Mouse (Mus musculus) adrenal gland, postnatal 4 days (tissue): ENCODE measurements around the gene Plch1. TPM values are rescaled to one million over a fixed set of nuclear protein-coding genes. Genes with fewer than 3 reads are reported as not detected.

ENCODE experiments used
- DNase-seq, 2 experiments: peaks; one replicate each; pipeline ENCODE4 v3.0.0; 2021 to 2022; ENCODE audit warnings: low spot score in 2 of 2, mixed read lengths in 2 of 2
- long read RNA-seq, 2 experiments: library from polyadenylated mRNA; stranded (forward); transcript quantifications; one replicate each; pipeline ENCODE4 v2.0.0; 2021
- total RNA-seq, 2 experiments: library from RNA; stranded (reverse); gene quantifications; 2 replicates each; pipeline ENCODE4 v1.2.3; 2021

Plch1 gene
- 1 to 10 TPM in 1 of 2 experiments, under 1 TPM in 1; 0.87 to 4.9 TPM for total RNA-seq
- long read RNA-seq, experiment 1, result 0 reads
- long read RNA-seq, experiment 2, result 0 reads

DNA sequence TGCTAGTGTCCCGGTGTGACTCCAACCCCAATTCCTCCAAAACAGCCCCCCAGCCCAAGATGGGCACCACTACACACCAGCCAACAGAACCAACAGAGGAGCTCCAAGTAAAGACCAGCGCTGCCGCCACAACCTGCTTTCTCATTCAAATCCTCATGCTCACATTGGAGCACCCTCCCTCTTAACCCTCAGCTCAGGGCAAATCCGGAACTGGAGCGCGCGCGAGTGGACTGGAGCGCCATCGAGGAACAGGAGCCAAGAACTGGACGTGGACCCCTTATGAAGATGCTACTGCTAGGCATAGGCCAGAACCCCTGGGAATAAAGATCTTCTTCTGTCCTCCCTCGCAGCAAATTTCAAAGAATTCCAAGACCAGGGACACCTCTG lies at the start of gene Plch1:
Gene Plch1 (minus strand): TSS at position 164 of the 387 bp plus-strand sequence.
- peak; percentile 10 for DNase-seq

- no peak for DNase-seq
These were observed 42.1 kb upstream of the Plch1 start for GRCm38 (mm10) chr3:63941204-63941850.

GRCm38 (mm10) chr3:63938928-63939327 lies 39.7 kb upstream of the Plch1 start:
- no peak for DNase-seq

- DNase-seq, result peak; percentile 88
These were observed 29.9 kb upstream of the Plch1 start, which contains the start of gene E130311K13Rik for GRCm38 (mm10) chr3:63928878-63929859. Gene E130311K13Rik, minus strand, starts transcription at chr3:63929472.

DNA sequence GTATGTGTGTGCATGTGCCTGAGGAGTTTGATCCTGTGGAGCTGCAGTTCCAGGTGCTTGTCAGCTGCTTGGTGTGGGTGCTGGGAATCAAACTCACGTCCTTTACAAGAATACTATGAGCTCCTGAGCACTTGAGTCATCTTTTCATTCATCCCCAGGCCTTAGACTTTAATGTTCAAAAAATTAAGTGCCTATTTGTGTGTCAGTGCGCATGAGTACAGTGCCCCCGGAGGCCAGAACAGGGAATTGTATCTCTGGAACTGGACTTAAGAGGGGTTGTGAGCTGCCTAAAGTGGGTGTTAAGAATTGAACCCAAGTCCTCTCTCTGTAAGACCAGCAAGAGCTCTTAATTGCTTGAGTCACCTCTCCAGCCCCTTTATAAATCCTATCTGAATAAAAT lies 20.4 kb upstream of the Plch1 start:
- no peak for DNase-seq

DNA sequence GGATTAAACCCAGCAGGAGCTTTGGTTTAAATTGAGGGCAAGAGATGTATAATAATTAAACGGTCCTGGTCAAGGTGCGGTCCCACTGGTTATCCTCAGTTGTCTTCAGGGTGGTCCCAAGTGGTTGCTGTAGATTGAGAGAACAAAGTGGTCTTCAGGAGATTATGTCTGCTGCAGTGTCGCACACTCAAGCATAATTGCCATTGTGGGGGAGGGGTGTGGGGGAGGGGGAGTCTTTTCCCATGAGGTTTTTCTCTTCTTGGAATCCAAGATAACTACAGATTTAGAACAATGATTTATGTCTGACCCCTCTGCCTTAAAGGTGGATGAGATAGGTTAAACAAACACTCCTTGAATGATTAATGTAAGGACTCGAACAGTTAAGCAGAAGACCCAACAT lies 11.0 kb upstream of the Plch1 start:
- DNase-seq, result no peak

DNA sequence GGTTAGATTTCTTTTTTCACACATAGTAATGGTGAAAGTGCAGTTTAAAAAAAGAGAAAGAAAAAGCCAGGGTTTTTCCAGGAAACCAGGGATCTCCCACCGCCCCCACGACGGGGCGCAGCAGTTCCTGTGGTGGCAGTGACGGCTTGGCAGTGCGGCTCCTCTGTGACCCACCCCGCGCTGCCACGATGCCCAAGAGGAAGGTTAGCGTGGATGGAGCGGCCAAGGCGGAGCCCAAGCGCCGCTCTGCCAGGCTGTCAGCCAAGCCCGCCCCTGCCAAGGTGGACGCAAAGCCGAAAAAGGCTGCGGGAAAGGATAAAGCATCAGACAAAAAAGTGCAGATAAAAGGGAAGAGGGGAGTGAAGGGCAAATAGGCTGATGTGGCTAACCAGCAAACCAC lies 6.0 kb upstream of the Plch1 start:
- DNase-seq, result no peak

GRCm38 (mm10) chr3:63904157-63904556 lies 4.9 kb upstream of the Plch1 start:
- no peak for DNase-seq

- no peak for DNase-seq
These were observed 824 bp upstream of the Plch1 start for GRCm38 (mm10) chr3:63900021-63900571.

DNA sequence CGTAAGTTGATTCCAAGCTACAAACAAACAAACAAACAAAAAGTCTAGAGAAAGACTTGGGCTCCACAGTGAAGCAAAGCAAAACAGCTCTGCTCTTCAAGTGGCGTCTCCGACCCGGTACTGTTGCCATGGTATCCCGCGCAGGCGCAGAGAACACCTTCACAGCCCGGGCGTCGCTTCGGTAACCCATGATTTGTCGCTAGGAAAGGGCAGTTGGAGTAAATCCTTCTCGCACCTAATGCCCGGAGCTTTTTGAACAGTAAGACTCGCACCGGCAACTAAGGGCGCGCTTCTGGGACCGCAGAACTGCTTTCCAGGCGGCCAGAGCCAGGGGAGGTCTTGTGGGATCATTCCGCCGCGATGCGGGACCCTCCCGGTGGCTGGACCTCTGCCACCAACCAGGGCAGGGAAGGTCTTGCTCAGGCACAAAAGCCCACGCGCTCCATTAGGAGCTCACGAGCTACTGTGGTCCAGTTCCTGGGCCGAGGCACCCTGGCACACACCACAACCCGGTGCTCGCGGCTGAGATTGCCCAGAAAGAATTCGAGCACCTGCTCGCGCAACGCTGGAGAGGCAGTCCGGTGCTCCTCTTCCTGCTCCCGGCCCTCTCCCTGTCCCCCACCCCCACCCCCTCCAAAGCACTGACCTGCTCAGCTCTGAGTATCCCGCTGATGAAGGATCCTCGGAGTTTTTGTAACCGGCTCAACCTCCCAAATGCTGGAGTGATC lies 527 bp downstream of the Plch1 start:
- DNase-seq, result peak; percentile 64

DNA sequence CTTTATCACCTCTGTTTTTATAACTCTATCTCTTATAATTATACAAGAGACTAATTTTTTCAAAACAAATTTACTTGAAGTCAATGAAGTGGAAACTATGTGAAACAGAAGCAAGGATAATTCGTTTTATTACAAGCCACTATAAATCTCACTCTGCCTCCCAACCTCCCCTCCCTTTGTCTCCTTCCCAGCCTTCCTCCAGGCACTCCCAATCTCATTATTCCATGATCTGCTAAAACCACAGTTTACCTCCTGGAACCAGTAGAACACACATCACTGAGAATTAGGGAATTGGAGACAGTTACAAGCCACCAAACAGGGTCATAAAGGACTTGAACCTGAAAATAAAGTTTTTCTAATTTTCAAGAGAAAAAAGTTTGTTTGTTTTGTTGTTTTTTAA lies 2.1 kb downstream of the Plch1 start:
- DNase-seq, result no peak

DNA sequence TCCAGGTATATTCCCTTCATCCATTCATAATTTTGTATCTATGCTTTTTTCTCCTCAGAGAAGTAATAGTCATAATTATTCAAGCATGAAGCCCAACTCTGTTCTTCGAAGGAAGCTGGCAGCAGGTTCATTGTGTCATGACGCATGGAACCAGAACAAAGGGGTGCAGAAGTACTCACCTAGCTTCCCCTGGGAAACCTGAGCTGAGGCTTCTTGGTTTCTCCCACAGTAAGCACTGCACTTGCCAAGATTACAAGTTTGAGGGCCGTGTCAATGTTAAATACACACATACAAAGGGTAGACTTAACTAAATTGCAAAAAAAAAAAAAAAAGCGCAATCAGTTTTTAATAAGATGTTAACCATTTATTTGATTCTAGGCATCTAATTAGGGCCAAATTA lies 3.0 kb downstream of the Plch1 start:
- DNase-seq, result no peak

DNA sequence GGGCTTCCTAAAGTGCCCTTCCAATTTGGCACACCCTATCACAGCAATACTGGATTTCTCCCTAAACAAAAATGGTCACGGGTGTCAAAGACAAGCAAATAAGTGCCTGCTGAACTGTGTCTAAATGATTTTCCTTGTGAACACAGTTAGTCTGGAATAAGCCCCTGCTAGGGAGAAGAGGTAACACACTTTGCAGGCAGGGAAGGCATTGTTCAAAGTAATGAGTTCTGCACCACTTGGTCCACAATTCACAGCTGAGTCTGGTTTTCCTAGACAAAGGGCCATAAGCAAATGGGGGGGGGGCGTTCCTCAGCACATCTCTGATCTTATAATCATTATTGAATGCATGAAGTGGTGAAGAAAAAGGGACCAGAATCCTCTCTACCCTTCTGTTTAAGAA lies 3.5 kb downstream of the Plch1 start:
- no peak for DNase-seq

DNA sequence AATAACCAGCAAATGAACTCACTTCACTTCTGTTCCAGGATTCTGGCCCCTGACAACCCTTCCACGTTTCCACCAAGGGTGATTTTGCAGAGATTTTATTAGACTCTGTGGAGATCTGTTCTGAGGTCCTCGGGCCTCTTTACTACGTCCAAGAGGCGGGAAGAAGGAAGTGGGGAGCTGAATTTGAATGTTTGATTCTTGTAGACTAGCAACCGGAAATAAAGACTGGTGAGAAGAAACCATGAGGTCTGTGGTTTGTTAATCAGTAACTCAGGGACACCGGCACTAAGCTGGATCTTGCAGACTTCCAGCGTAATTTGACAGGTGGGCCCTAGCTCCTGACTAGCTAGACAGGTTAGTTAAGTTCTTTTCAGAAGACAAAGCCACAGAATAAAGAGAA lies 5.6 kb downstream of the Plch1 start:
- DNase-seq, result no peak

DNA sequence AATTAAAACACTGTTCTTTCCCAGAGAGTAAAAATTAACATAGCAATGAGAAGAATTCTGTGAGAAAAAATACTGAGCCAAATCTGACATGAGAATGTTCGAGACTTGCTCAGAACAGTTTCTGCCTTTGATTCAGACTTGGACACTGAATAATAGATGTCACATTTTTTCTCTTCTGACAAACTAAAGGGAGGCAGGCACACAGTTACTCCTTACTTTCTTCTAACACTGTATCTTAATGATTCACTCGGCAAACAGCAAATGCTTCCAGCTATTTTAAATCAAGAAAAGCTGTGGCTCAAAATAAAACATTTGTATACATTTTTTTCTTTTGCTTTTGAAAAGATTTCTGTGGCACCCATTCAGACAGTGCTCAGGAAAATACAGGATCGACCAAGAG lies 7.1 kb downstream of the Plch1 start:
- DNase-seq, result no peak

- DNase-seq, result no peak
These were observed 18.2 kb downstream of the Plch1 start for GRCm38 (mm10) chr3:63881065-63881464.

DNA sequence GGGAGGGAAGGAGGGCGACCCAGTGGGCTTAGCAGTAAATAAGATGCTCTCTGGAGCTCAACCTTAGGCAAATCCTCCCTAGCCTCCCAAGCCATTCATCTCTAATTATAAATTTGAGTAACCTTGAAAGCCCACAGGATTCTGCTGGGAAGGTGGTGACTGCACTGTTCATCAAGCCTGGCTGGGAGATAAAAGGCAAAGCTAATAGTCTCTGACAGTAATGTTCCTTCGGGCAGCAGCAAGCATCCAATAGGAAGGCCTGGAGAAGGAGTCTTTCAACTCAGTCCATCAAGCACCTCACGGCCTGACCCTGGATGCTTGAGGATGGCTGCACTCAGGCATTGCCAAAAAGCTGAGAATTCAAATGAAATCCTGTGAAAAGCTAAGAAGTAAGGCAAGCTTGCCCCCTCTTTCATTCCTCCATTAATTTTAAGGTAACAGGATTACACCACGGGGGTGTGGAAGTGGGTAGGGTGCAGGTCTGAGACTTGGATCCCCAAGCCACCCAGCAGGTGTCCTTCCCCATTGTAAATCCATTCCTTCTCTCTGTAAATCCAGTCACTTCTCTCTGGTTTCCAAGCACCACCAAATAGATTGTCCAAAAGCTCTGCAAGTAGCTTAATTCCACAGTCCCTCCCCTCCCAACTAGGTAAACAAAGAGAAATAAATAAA lies 20.1 kb downstream of the Plch1 start:
- no peak for DNase-seq

DNA sequence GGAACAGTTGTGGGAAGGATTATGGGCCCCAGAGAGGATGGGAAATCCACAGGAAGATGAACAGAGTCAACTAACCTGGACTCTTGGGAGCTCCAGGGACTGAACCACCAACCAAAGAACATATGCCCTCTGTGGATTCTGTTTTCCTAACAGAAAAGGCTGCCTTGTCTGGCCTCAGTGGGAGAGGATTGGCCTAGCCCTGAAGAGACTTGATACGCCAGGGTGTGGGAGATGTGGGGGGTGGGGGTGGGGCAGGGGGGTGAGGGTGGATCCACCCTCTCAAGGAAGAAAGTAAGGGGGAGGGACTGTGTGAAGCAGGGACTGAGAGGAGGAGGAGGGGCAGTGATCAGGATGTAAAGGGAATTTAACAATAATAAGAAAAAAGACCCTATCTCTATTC lies 26.5 kb downstream of the Plch1 start:
- DNase-seq, result no peak

- DNase-seq, result no peak
These were observed 28.0 kb downstream of the Plch1 start for GRCm38 (mm10) chr3:63871249-63871648.

GRCm38 (mm10) chr3:63868285-63868684 lies 31.0 kb downstream of the Plch1 start:
- no peak for DNase-seq

DNA sequence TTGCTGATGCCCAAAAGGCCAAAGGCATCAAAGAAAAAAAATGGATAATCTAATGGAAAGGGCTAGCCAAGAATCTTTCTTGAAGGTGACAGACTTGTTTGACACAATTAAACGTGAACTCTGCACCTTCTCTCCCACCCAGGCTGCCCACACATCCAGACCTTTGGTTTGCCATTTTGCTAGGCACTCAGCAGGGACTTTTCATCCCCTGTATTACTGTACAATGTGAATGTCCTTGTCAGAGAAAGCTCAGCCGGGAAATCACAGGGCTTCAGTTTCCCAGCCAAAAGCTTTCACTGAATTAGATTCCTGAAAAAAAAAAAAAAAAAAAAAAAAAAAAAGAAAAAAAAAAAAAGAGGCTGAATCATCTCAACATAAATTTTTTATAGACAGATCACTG lies 34.2 kb downstream of the Plch1 start:
- no peak for DNase-seq
